Mouse (Mus musculus): ENCODE data around the gene Chdh.

Chdh gene

GRCm38 (mm10) chr14:30015008-30015407 lies 6.2 kb downstream of the Chdh start:
- DNase-seq, result no peak

GRCm38 (mm10) chr14:30016666-30017065 lies 7.8 kb downstream of the Chdh start:
- DNase-seq, result no peak

- DNase-seq, result no peak
Measured at GRCm38 (mm10) chr14:30017794-30018462, 9.1 kb downstream of the Chdh start.

DNA sequence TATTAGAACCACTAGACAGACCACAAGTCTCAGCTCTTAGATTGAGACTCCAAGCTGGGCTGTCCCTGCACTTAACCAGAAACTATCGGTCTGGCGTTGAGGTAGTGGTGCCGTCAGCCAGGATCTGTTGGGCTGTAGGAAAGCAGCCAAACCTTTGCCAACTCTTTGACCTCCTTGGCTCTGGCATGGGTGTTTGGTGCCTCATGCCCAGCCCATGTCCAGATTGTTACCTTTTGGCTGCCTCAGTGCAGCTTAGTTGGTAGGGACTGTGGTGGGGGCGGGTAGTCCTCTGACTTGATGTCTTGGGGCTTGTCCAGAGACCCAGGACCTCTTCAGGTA lies 9.6 kb downstream of the Chdh start:
- DNase-seq, result no peak

GRCm38 (mm10) chr14:30018846-30019245 lies 10.0 kb downstream of the Chdh start:
- DNase-seq, result no peak

GRCm38 (mm10) chr14:30019375-30019774 lies 10.6 kb downstream of the Chdh start:
- no peak for DNase-seq

- no peak for DNase-seq
Measured at GRCm38 (mm10) chr14:30019792-30020575, 11.2 kb downstream of the Chdh start.

- no peak for DNase-seq
Measured at GRCm38 (mm10) chr14:30022471-30022870, 13.6 kb downstream of the Chdh start.

DNA sequence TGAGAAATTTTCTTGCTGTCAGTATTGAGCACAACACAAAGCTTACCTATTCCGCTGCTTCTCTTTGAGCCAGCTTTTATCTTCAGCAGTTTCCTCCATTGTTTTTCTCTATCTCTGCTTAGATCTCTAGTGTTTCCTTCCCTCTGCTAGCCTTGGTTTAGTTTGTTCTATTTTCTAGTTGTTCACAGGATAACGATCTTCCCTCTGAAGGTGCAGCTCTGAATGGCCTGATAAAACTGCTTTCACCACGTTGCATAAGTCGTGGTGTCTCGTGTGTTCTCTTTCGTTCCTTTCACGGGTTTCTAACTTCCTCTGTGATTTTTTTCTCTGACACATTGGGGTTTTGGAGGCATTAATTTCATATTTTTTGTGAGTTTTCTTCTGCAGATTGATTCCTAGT lies 15.6 kb downstream of the Chdh start:
- no peak for DNase-seq

GRCm38 (mm10) chr14:30027378-30027777 lies 18.6 kb downstream of the Chdh start:
- no peak for DNase-seq

- no peak for DNase-seq
Measured at GRCm38 (mm10) chr14:30033405-30033804, 24.6 kb downstream of the Chdh start.

DNA sequence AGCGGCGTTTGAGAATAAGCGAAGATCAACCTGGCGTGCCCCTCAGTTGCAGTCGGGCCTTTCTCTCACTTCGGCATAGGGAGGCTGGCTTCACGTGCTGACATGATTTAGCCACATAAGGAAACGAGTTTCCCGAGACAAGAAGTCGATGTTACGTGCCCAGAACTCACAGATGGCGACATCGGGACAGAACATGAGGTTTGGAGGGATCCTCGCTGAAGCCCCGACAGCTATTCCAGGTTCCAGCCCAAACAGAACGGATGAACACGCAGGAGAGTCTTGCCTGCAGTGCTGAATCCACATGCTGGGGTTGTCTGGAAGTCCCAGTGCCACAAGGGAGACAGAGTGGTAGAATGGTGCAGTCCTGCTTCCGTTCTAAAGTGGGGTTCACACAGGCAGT lies 29.6 kb downstream of the Chdh start:
- peak; percentile 31 for DNase-seq

GRCm38 (mm10) chr14:30039413-30039812 lies 30.6 kb downstream of the Chdh start:
- no peak for DNase-seq

- no peak for DNase-seq
Measured at GRCm38 (mm10) chr14:30041836-30042235, 33.0 kb downstream of the Chdh start.

- DNase-seq, result no peak
Measured at GRCm38 (mm10) chr14:30043356-30043940, 34.6 kb downstream of the Chdh start.

DNA sequence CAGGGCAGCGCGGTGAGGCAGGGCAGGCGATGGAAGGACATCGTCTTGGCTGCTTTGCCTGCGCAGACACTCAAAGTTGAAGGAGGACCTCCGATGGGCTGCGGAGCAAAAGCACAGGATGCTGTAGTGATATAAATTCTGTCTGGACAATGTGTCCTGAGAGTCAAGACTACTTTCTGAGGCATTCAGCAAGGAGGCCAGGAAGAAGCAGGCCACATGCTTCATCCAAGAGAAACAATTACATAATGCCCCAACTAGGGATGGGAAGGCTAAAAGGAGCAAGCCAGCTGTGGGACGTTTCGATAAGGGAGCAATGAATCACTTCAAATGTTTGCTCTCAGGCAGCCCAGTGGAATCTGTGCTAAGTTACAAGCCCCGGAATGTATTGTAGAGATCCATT lies 36.4 kb downstream of the Chdh start:
- DNase-seq, result no peak

DNA sequence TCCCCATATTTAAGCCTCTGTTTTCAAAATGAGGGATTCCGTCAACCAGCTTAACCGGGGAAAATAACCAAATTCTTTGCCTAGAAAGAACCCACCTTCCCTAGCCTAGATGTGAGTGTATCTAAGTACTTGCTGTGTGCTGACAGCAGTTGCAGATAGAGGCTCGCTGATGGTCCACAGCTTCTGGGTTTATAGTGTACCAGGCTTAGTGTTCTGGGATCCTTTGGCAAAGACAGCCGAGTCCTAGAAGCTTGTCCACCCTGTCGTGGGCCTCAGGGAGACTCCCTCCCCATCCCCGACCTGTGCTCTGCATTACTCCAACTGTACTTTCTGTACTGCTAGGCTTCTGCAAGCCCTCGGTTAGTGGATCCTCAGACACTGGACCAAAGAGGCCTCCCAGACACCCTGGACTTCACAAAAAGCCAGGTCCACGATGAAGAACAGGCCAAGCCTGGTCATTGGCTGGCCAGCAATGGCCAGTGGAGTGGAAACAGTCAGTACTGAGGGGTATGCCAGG lies 36.9 kb downstream of the Chdh start:
- DNase-seq, result no peak

GRCm38 (mm10) chr14:30046976-30047375 lies 38.2 kb downstream of the Chdh start:
- DNase-seq, result no peak

DNA sequence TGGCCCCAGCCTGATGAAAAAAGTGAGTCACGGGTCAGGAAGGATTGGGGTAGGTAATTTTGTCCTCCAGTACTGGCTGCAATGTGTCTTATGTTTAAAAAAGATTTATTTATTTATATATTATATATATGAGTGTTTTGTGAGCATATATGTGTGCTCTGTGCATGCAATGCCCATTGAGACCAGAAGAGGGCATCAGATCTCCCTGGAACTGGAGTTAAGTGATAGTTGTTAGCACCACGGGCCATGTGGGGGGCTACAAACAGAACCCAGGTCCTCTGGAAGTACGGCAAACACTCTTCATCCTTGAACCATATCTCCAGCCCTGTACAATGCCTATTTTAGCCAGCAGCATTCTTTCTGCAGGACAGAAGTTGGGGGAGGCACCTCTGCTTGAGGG lies 39.2 kb downstream of the Chdh start:
- no peak for DNase-seq

GRCm38 (mm10) chr14:30050280-30050679 lies 41.5 kb downstream of the Chdh start:
- no peak for DNase-seq

GRCm38 (mm10) chr14:30054922-30055321 lies 46.1 kb downstream of the Chdh start:
- no peak for DNase-seq

GRCm38 (mm10) chr14:30056031-30056766 lies 47.4 kb downstream of the Chdh start:
- peak; percentile 50 for DNase-seq

DNA sequence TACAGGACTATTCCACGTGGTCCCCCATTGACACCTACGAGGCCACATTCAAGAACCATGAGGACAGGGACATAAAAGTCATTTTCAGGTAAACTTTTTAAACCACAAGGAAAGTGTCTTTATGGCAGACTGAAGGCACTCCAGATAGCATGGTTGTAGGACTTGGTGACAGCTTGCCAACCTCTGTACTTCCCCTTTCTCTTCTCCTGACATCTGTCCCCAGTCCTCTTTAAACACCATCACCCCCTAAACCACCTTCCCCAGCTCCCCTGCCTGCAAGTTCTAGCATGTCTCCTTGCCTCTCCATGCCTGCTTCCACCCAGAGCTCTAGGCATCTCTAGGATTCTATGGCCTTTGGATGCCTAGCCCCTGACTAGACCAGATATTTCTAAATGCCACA lies 56.0 kb downstream of the Chdh start:
- no peak for DNase-seq

Measured in right cerebral cortex, postnatal 4 days (tissue).